Mouse (Mus musculus) left cerebral cortex, postnatal 10 days (tissue): ENCODE results near the gene Nr1h2. TPM values are rescaled to one million over a fixed set of nuclear protein-coding genes. Genes with fewer than 3 reads are reported as not detected.

Experiments used
- DNase-seq, 2 experiments: peaks; one replicate each; pipeline ENCODE4 v3.0.0; 2021 to 2022; ENCODE audit warnings: low spot score in 2 of 2, mixed read lengths in 1 of 2; ENCODE audit errors: extremely low spot score in 1 of 2
- intact Hi-C: fragments of 180-260 bp; cut with DNase I; formaldehyde crosslinking; loops from one replicate; pipeline ENCODE4 v1.15.1; 2025
- total RNA-seq, 2 experiments: library from RNA; stranded (reverse); gene quantifications; 2 replicates each; pipeline ENCODE4 v1.2.3; 2021

Nr1h2 gene
- 10 to 100 TPM; 49.6 to 53.6 TPM for total RNA-seq

DNA sequence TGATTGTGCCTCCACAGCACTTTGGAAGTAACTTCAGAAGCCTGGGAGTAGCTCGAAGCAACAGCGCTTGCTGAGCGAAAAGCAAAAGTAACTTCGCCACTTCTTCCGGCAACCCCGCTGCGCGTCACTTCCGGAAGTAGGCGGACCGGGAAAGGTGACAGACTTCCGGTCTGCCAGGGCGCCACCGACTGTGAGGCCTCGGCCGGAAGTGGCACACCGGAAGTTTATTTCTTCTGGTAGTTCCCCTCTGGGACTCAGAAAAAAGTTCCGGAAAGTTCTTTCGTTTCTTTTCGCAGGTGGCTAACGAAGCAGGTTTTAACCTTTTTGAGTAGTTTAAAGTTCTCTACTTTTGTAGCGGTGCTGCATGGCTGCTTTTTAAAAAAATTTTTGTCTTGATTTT is at the start of gene Nr1h2:
TSS of gene Nr1h2 (minus strand) at position 126 of the 400 bp plus-strand sequence.
- DNase-seq, result peak; percentile 94 to 98
- intact Hi-C loops, result loop anchor here (5.0 to 10.0 kb wide), 2 partner anchors 57 to 179 kb away; partner anchors contain the start of genes Emc10 and Fam71e1

- intact Hi-C loops, result no loop called here
These were observed 49.6 kb upstream of the Nr1h2 start for GRCm38 (mm10) chr7:44603186-44603855.

GRCm38 (mm10) chr7:44602443-44602842 is 48.7 kb upstream of the Nr1h2 start:
- peak; percentile 43 to 81 for DNase-seq
- intact Hi-C loops, result no loop called here

More at GRCm38 (mm10) chr7:44603186-44603855, 49.6 kb upstream of the Nr1h2 start:
- peak in 1 of 2 experiments; percentile 26 for DNase-seq

DNA sequence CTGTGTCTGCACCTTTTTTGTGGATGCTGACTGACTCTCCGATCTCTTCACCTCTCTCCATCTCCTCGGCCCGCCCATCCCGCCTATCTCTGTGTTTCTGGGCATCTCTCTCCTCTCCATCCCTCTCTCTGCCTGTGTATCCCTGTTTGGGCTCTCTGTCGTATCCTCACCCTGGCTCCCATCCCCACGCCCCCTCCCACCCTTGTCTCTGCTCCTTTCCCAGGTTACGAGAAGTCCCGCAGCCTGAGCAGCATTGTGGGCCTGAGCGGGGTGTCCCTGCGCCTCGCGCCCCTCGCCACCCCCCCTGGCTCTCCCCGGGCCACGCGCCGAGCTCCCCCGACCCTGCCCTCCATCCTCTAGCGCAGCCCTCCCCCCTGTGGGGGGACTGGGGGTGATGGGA is 47.9 kb upstream of the Nr1h2 start:
- intact Hi-C loops, result no loop called here
- DNase-seq, result peak in 1 of 2 experiments; percentile 32

- DNase-seq, result no peak
- intact Hi-C loops, result no loop called here
These were observed 47.0 kb upstream of the Nr1h2 start for GRCm38 (mm10) chr7:44600691-44601262.

GRCm38 (mm10) chr7:44598336-44598735 is 44.6 kb upstream of the Nr1h2 start:
- DNase-seq, result no peak
- intact Hi-C loops, result no loop called here

GRCm38 (mm10) chr7:44597666-44598065 is 43.9 kb upstream of the Nr1h2 start:
- DNase-seq, result no peak
- intact Hi-C loops, result no loop called here

DNA sequence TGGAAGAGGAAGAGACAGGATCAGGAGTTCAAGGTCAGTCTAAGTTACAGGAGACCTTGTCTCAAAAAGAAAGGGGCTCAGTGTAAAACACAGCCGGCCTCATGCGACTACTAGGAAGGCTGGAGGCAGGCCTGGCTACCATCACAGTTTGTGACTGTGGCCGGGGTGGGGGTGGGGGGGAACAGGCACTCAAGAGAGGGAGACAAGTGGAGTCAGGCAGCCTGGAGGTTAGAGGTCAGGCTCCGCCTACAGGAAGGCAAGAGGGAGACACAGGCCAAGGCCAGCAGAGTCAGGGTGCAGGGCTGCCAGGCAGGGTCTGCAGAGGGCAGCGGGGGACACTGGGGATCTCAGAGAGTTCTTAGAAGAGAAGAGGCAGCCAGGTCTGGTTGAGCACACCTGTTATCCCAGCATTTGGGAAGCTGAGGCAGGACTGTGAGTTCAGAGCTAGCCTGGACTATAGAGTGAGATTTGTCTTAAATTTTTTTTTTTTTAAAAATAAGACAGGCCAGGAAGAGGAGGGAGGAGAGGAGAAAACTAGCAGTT is 43.3 kb upstream of the Nr1h2 start:
- DNase-seq, result no peak
- intact Hi-C loops, result no loop called here

DNA sequence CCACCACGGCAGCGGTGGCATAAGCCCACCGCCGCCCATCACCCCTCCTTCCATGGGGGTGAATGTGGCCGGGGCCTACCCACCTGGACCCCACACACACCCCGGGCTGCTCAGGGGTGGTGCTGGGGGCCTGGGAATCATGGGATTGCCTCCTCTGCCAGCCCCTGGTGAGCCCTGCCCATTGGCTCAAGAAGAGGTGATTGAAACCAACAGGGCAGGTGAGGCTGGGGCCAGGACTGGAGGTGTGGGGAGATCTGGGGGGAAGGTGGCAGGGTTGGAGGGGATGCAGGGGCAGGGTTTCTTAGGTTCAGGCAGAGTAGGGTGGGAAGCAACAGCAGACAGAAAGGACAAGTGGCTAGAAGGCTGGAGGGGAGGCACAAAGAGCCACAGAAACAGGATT is 42.3 kb upstream of the Nr1h2 start:
- intact Hi-C loops, result no loop called here
- no peak for DNase-seq

DNA sequence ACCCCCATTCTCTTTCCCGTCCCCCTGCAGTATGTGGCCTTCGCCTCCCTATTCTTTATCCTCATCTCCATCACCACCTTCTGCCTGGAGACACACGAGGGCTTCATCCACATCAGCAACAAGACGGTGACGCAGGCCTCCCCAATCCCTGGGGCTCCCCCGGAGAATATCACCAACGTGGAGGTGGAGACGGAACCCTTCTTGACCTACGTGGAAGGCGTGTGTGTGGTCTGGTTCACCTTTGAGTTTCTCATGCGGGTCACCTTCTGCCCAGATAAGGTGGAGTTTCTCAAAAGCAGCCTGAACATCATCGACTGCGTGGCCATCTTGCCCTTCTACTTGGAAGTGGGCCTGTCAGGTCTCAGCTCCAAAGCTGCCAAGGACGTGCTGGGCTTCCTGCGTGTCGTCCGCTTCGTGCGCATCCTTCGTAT is 41.4 kb upstream of the Nr1h2 start:
- no peak for DNase-seq
- intact Hi-C loops, result no loop called here

- DNase-seq, result peak; percentile 49 to 52
- intact Hi-C loops, result no loop called here
These were observed 40.5 kb upstream of the Nr1h2 start for GRCm38 (mm10) chr7:44594291-44594690.

GRCm38 (mm10) chr7:44593775-44594174 is 40.0 kb upstream of the Nr1h2 start:
- DNase-seq, result peak; percentile 87 to 93
- intact Hi-C loops, result no loop called here

DNA sequence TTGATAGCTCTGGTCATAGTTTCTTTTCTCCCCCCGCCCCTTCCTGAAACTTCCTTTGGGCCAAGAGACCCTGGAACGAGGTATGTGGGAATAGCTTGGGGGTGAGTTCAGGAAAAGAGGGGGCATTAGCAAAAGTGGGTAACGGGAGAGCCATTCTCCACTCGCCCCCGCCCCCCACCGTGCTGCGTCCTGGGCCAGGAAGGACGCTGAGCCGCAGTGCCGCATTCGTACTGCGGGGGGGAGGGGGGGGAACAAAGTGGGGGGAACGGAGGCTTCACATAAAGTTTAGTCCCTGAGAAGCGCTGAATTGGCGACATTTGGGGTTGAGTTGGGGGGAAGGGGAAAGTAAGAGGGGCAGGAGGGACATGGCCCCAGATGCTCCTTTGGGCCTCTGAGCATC is 39.3 kb upstream of the Nr1h2 start:
- intact Hi-C loops, result no loop called here
- DNase-seq, result peak in 1 of 2 experiments; percentile 42

DNA sequence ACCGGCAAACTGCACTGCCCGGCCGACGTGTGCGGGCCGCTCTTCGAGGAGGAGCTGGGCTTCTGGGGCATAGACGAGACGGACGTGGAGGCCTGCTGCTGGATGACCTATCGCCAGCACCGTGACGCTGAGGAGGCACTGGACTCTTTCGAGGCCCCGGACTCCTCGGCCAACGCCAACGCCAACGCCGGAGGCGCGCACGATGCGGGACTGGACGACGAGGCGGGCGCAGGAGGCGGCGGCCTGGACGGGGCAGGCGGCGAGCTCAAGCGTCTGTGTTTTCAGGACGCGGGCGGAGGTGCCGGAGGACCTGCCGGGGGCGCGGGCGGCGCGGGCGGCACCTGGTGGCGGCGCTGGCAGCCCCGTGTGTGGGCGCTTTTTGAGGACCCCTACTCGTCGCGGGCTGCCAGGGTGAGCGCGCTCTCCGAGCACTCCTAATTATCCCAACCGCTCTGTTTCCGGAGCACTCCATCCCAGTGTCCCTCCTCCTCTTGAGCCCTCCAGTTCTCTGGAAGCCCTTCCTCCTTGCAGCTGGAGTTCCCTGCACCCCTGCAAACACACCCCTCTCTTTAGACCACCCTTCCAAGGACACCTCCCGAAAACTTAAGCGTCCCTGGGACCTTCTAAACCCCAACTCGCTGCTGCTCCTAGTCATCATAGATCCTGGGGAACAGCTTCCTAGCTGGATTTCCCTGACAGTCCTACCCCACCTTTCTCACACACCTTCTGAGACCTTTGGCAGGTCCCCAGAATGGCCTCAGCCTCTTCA is 37.8 kb upstream of the Nr1h2 start:
- peak in 1 of 2 experiments; percentile 62 for DNase-seq
- intact Hi-C loops, result no loop called here

DNA sequence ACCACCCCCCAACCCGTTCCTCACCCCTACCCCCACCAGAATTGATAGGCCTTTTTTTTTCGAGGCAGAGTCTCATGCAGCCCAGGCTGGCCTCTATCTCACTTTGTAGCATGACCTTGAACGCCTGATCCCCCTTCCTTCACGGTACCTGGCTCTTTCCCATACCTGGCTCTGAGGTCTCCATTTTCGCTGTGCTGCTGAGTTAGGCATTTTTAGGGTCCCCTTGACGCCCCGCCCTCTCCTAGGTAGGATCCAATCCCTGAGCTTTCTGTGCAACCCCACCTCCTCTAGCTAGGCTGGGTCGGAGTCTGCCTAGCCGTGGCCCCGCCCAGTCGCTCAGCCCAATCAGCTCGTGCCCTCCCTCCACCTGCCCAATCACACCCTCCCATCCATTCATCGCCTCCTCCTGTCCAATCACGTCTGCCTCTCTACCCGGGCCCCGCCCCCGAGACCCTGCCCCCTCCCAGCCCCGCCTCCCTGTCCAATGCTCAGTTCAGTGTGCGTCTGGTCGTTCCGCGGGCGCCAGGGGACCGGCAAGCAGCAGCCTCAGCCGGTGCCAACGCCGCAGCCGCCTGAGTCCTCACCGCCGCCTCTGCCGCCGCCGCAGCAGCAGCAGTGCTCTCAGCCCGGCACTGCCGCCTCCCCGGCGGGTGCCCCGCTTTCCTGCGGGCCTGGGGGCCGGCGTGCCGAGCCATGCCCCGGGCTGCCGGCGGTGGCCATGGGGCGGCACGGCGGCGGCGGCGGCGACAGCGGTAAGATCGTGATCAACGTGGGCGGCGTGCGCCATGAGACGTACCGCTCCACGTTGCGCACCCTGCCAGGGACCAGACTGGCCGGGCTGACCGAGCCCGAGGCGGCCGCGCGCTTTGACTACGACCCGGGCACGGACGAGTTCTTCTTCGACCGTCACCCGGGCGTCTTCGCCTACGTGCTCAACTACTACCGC is 36.9 kb upstream of the Nr1h2 start, which contains the start of gene Kcnc3:
TSS of gene Kcnc3 (plus strand) at position 263 of the 946 bp plus-strand sequence.
- DNase-seq, result peak; percentile 95
- intact Hi-C loops, result no loop called here

GRCm38 (mm10) chr7:44589946-44590345 is 36.2 kb upstream of the Nr1h2 start:
- peak; percentile 35 to 55 for DNase-seq
- intact Hi-C loops, result no loop called here

DNA sequence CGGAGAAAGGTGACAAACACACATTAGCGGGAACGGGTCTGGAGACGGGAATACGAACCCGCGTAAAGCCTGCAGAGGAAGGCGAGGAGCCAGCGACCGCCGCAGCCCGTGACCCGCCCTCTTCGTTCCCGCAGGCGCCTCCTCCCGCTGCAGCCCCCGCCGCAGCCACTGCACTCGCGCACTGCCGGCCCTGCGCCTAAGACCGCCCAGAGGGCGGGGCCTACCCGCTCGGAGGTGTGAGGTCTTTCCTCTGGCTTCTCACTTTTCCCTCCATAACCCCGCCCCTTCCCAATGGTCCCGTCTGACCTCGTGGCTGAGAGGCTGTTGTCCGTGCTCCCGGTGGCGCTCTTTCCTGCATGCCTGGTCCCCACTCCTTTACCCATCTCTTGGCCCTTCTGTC is 35.4 kb upstream of the Nr1h2 start:
- DNase-seq, result peak; percentile 67 to 86
- intact Hi-C loops, result no loop called here

DNA sequence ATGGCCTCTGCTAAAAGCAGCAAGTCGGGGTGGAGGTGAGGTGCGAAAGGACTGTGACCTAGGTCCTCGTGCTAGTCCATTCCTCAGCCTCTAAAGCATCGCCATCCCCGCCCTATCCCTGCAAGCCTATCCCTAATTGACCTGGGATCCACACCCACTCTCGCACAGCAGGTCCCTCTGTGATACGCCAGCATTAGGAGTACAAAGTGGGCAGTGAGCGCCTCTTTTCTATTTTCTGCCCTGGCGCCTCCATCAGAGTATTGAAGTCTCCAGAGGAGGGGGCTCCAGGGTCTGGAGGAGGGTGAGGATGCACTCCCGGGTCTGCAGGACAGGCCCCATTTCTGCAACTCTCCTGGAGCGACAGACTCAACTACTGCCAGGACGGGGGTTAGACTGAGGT is 34.6 kb upstream of the Nr1h2 start:
- DNase-seq, result peak in 1 of 2 experiments; percentile 35
- intact Hi-C loops, result no loop called here
